Comparison of ENCODE assay signal across 11 mouse cellular contexts in genomic region chr2:73281048-73281661, GRCm38 (mm10). TPM values are rescaled to one million over a fixed set of nuclear protein-coding genes. Genes with fewer than 3 reads are reported as not detected.
DNase-seq lines count a peak whose midpoint lies in the region; ATAC-seq lines count a peak whose summit lies in the region.
"Had no signal": no experiment of that assay in that cellular context is flagged by ENCODE, and none has a peak within 500 bp of the region (broad histone marks: within the 10 kb centered on the region; RNA-seq: fewer than 3 reads in every experiment).

No protein-coding gene starts in this region.

- 14% methylated on average over 22 of the region's 22 CpGs for WGBS in kidney, embryonic 16.5 days
- WGBS in hindbrain, embryonic 13.5 days, result 12% methylated on average over 22 of the region's 22 CpGs
- 12% methylated on average over 22 of the region's 22 CpGs for WGBS in midbrain, embryonic 16.5 days

- peaks cover 51% of the 10 kb centered on the region for H3K27me3 ChIP-seq in kidney, embryonic 16.5 days (ENCODE audit: insufficient read depth, low read length)
- H3K27me3 ChIP-seq in hindbrain, embryonic 13.5 days, result peaks cover 55% of the 10 kb centered on the region
- peaks cover 16% of the 10 kb centered on the region for H3K27me3 ChIP-seq in midbrain, embryonic 16.5 days (ENCODE audit: control insufficient read depth, insufficient read depth, low read depth, low read length)

- no peaks in the 10 kb centered on the region for H3K9me3 ChIP-seq in kidney, embryonic 16.5 days (ENCODE audit: low read length)
- H3K9me3 ChIP-seq in hindbrain, embryonic 13.5 days, result no peaks in the 10 kb centered on the region
- no peaks in the 10 kb centered on the region for H3K9me3 ChIP-seq in midbrain, embryonic 16.5 days (replicated peaks; ENCODE audit: control insufficient read depth, low read length, poor library complexity, severe bottlenecking)

- H3K27ac ChIP-seq in kidney, embryonic 16.5 days (ENCODE audit: low read length), result no peak overlapping the region
- H3K27ac ChIP-seq in hindbrain, embryonic 13.5 days, result no peak overlapping the region
- 0 out of 2 replicates have a peak overlapping the region, but pooled peaks have one; percentile 15 for H3K27ac ChIP-seq in midbrain, embryonic 16.5 days (ENCODE audit: low read length)

- peaks cover 20% of the 10 kb centered on the region for H3K4me1 ChIP-seq in kidney, embryonic 16.5 days (ENCODE audit: insufficient read depth, low read length)
- peaks cover 25% of the 10 kb centered on the region for H3K4me1 ChIP-seq in hindbrain, embryonic 13.5 days (replicated peaks)
- 0 out of 2 replicates have a peak, but pooled peaks cover 4% of the 10 kb centered on the region for H3K4me1 ChIP-seq in midbrain, embryonic 16.5 days (ENCODE audit: control insufficient read depth, insufficient read depth, low read length)

- H3K4me3 ChIP-seq in kidney, embryonic 16.5 days (ENCODE audit: low read length), result peak overlapping the region; percentile 17; the same call in 1 of the 2 replicates
- peak overlapping the region; percentile 11 for H3K4me3 ChIP-seq in hindbrain, embryonic 13.5 days
- no peak overlapping the region for H3K4me3 ChIP-seq in midbrain, embryonic 16.5 days (ENCODE audit: low read depth, low read length)

- no peak for DNase-seq in kidney, postnatal 14 days
- no peak for DNase-seq in spleen, postnatal 14 days (ENCODE audit: low spot score in 2 of 2)
- no peak for DNase-seq in frontal cortex, postnatal 25 days (ENCODE audit: low spot score in 2 of 2)
- DNase-seq in kidney, postnatal 36 days, result no peak
- DNase-seq: cerebellum, adult 9-11 months; right cerebral cortex, adult 18-20 months had no signal

- no peak overlapping the region for H3K9ac ChIP-seq in kidney, embryonic 16.5 days (replicated peaks; ENCODE audit: low read length)
- H3K9ac ChIP-seq in hindbrain, embryonic 13.5 days, result no peak overlapping the region
- H3K9ac ChIP-seq in midbrain, embryonic 16.5 days (ENCODE audit: low read depth, low read length), result no peak overlapping the region

- peak overlapping the region; percentile 10; the same call in 1 of the 2 replicates for H3K4me2 ChIP-seq in kidney, embryonic 16.5 days (replicated peaks; ENCODE audit: low read depth, low read length)
- H3K4me2 ChIP-seq in hindbrain, embryonic 13.5 days, result peak overlapping the region; percentile 36; the same call in 1 of the 2 replicates
- peak overlapping the region; percentile 33 for H3K4me2 ChIP-seq in midbrain, embryonic 16.5 days (ENCODE audit: low read length)

- ATAC-seq in kidney, embryonic 16.5 days (ENCODE audit: low FRiP score, low TSS enrichment), result no peak
- peak; percentile 53 for ATAC-seq in activated CD4-positive, CD25-positive, alpha-beta regulatory T cell, adult 4 months
- ATAC-seq in hindbrain, embryonic 13.5 days (ENCODE audit: low FRiP score), result no peak
- ATAC-seq in midbrain, embryonic 16.5 days, result no peak
- ATAC-seq: inflammation-experienced regulatory T-cells, adult 6 months had no signal

- H3K36me3 ChIP-seq in kidney, embryonic 16.5 days (ENCODE audit: insufficient read depth, low read length), result 0 out of 2 replicates have a peak, but pooled peaks cover 3% of the 10 kb centered on the region
- peaks cover 2% of the 10 kb centered on the region; the same call in 1 of the 2 replicates for H3K36me3 ChIP-seq in hindbrain, embryonic 13.5 days
- no peaks in the 10 kb centered on the region for H3K36me3 ChIP-seq in midbrain, embryonic 16.5 days (ENCODE audit: control insufficient read depth, insufficient read depth, low read length)

RNA-seq across cellular contexts. Expression of gene Sp9, which starts 9.4 kb away (rescaled TPM):
- not detected in 2 replicates for polyA plus RNA-seq in kidney, embryonic 16.5 days (2015; fragmentation: Nextera tagmentation; extraction: Ambion mirVana)
- not detected for polyA plus RNA-seq in activated CD4-positive, CD25-positive, alpha-beta regulatory T cell, adult 4 months (2017; shearing (Covaris generic))
- polyA plus RNA-seq in hindbrain, embryonic 13.5 days (2015; fragmentation: Nextera tagmentation; extraction: Ambion mirVana), result 1.7 and 2.1 TPM in 2 replicates
- 3.0 and 4.2 TPM in 2 replicates for polyA plus RNA-seq in midbrain, embryonic 16.5 days (2015; fragmentation: Nextera tagmentation; extraction: Ambion mirVana)
- polyA plus RNA-seq: inflammation-experienced regulatory T-cells, adult 6 months had no signal

RNA-seq across cellular contexts. Expression of gene Scrn3, which starts 31.2 kb away (rescaled TPM):
- 19.2 and 19.3 TPM in 2 replicates for polyA plus RNA-seq in kidney, embryonic 16.5 days (2015; fragmentation: Nextera tagmentation; extraction: Ambion mirVana)
- 1 to 10 TPM; 5.9 to 7.6 TPM for polyA plus RNA-seq in activated CD4-positive, CD25-positive, alpha-beta regulatory T cell, adult 4 months (2017; shearing (Covaris generic))
- 9.0 and 9.9 TPM in 2 replicates for polyA plus RNA-seq in hindbrain, embryonic 13.5 days (2015; fragmentation: Nextera tagmentation; extraction: Ambion mirVana)
- 6.7 and 8.1 TPM in 2 replicates for polyA plus RNA-seq in midbrain, embryonic 16.5 days (2015; fragmentation: Nextera tagmentation; extraction: Ambion mirVana)

RNA-seq across cellular contexts. Expression of gene Cir1, which starts 31.3 kb away (rescaled TPM):
- 20.5 and 20.7 TPM in 2 replicates for polyA plus RNA-seq in kidney, embryonic 16.5 days (2015; fragmentation: Nextera tagmentation; extraction: Ambion mirVana)
- polyA plus RNA-seq in activated CD4-positive, CD25-positive, alpha-beta regulatory T cell, adult 4 months (2017; shearing (Covaris generic)), result 10 to 100 TPM; 14.5 to 29.3 TPM
- 31.9 and 33.0 TPM in 2 replicates for polyA plus RNA-seq in hindbrain, embryonic 13.5 days (2015; fragmentation: Nextera tagmentation; extraction: Ambion mirVana)
- 25.5 and 26.6 TPM in 2 replicates for polyA plus RNA-seq in midbrain, embryonic 16.5 days (2015; fragmentation: Nextera tagmentation; extraction: Ambion mirVana)
